Mouse (Mus musculus) thymus, postnatal 10 days (tissue): ENCODE data around the gene Hk2.

ENCODE experiments used
- DNase-seq, 2 experiments: peaks; one replicate each; pipeline ENCODE4 v3.0.0; 2021; ENCODE audit warnings: low spot score in 2 of 2

Gene Hk2

DNA sequence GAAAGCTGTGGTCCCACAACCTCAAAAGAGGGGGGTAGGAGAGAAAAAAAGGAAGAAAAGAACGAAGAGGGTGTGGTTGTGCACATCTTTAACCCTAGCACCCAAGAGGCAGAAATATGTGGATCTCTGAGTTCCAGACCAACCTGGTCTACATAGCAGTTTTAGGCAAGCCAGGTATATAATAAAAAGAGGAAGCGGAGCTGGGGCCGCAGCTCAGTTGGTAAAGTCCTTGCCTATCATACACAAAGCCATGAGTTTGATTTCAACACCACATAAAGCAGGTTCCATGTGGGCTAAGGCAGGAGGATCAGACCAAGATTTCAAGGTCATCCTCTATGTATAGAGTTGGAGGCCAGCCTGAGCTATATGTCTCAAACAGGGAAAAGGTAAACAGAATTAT, 4.0 kb downstream of the Hk2 start:
- no peak for DNase-seq

DNA sequence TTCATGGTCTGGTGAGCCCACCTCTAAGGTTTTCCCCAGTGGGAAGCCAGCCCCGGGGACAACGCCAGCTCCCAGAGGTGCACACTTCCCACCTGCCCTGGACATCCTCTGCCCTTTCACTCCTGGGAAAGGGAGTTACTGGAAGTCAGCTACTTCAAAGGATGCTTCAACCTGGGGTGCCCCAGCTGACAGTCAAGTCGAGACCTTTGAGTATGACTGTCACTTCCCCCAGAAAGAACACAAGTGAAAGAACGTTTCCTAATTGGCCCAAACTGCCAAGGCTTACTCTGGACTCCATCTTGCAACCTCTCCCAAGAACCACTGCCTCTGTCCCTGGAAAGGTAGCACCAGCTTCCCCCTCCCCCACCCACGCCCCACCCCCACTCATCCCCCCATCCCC, 4.5 kb downstream of the Hk2 start:
- DNase-seq, result no peak

DNA sequence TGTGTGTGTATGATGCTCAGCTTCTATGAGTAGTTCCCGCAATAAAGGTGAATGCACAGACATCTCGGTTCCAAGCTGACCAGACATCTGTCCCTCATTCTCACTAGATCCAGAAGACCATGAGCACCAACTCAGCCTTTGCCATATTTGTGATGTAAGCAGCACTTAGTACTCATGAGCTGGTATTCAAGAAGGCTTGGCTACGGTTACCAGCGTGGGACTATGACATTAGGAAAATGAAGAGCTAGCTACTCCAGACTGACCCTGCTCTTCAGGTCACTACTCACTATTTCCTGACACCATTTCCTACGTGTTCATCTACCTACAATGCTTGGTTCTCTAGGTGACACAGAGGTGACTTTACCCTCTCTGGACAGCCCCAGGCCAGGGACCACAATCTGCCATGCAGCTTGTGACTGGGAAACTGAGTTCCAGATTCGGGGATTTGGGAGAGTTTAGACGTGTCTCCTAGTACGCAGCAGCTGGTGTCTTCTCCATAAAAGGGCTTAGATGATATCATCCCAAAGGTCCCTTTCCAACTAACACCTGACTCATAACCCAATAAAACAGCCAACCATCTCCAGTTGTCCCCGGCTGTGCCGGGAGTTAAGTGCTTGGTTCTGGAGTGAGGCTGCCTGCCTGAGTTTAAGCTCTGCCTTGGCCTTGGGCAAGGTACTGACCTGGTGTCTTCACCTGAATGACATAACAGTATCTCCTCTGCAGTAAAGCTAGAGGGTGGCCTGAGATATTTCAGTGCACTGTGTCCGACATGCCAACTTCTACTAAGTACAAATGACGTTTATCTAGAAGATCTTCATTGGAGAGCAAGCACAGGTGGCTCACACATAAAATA, 6.3 kb downstream of the Hk2 start:
- no peak for DNase-seq

DNA sequence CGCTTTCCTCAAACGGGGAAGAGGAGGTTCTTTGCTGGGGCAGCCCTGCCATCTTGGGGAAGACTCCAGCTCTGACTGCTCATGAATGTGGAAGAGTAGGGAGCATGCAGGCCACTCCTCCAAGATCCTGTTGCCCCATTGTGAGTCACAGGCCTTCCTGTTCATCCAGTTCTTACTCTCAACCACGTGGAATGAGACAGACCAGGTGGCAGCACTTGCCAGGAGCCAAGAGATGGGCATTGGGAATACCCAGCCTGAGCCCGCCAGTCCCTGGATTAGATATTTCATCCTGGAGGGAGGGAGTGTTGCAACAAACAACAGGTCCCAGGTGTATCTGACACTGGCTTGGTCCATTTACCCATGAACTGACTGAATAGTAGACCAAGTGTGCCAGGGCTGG, 7.6 kb downstream of the Hk2 start:
- no peak for DNase-seq

DNA sequence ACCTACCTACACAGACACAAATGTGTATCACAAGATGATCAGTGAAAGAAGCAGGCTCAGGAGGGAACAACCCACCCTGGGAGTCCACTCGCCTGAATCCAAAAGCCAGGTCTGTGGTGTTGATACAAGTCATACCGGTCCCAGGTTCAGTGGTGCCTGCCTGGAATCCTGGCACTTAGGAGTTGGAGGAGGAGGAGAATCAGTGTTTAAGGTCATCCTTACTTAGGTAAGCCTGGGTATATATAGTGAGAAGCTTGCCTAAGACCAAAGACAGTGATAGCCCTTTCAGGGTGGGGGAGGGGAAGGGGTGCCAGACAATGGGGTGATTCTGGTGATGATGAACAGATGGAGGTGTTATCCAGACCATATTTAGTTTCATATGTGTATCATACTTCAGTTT, 9.0 kb downstream of the Hk2 start:
- DNase-seq, result no peak

DNA sequence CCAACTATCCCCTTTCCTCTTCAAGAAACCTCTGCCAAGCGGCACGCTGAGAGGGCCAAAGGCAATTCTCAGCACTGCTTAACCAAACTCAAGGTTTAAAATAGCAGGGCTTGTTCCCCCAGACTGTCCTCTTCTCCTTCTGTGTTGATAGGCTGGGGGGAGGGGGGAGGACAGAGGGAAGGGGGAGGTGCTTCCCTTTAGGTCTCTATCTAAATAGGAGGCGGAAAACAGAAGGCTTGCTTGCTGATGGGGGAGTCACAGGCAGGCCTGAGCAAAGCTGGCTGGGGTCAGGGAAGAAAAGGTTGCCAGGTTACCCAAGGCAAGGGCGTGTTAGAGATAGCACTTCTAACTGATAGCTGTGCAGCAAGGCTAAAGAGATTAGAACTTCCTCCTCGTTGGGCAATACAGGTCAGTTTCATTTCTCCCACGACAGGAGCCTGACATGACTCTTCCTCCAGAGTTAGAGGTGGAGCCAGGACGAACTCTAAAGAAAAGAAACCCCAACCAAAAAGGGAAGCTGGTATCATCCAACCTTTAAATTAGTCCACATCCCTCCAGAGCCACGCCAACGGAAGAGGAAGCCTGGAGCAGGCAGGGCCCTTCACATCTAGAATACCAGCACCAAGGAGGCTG, 10.3 kb downstream of the Hk2 start:
- no peak for DNase-seq

DNA sequence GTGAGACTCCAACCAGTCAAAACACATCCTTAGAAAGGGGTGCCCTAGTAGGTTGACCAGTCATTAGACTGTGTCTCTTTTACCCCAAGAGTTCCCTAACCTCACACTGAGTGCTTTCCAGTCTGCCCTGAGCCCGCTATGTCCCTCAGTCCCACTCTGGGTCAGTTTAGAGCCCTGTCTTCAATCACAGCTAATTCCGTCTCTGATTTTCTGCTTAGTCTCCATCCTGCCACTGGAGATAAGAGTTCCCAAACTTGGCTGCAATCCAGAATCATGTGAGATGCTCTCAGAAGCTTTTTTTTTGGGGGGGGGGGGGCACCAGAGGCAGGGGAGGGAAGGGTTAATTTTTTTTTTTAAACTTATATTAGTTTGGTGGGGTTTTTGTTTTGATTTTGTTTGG, 11.5 kb downstream of the Hk2 start:
- no peak for DNase-seq

DNA sequence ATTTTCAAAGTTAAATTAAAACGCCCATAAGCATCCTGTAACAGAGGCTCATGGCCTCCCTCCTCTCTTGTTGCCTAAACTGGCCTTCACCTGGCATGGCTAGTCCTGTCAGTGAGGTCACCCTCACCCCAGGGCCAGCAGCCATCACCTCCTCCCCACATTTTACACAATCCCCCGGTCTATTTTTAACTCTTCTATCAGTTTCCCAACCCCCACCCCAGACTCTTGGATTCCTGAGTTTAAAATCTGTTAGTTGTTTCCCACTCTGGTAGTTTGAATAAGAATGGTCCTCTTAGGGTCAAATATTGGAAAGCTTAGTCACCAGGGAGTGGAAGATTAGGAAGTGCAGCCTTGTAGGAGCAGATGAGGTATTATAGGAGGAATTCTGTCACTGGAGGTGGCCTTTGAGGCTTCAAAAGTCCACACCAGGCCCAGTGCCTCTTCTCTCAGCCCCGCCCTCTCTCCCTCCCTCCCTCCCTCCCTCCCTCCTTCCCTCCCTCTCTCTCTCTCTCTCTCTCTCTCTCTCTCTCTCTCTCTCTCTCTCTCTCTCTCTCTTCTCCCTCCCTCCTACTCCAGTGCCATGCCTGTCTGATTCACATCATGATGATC, 13.4 kb downstream of the Hk2 start:
- DNase-seq, result no peak

DNA sequence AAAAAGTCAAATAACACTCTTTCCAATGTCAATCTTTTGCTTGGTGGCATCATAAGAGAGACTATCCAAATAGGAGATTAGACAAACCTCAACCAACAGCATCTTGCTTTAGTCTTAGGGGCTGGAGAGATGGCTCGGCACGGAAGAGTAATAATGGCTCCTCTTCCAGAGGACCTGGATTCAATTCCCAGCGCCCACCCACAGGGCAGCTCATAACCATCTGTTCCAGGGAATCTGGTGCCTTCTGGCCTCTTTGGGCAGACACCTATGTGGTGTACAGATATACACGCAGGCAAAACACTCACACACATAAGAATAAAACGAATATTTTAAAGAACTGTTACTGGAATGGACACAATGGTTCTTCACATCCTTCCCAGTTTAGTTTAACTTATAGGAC, 15.0 kb downstream of the Hk2 start:
- DNase-seq, result no peak

DNA sequence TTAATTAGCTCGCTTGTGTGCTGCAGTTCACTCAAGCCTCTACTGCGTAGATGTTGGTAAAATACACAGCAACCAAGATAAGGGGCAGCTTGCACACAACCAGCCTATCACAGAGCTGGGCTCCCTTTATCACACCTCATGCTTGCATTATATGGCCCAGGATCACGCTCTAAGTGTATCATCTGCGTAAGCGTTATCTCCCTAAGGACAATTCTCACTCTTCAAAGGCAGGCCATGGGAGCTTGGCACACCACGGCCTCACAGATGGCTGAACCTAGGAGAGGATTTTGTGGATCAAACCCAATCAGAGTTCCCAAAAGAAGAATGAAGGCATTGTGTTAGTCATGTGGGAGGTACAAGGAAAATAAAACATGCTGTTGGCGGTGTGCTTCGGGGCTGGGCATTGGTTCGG, 17.4 kb downstream of the Hk2 start:
- no peak for DNase-seq

DNA sequence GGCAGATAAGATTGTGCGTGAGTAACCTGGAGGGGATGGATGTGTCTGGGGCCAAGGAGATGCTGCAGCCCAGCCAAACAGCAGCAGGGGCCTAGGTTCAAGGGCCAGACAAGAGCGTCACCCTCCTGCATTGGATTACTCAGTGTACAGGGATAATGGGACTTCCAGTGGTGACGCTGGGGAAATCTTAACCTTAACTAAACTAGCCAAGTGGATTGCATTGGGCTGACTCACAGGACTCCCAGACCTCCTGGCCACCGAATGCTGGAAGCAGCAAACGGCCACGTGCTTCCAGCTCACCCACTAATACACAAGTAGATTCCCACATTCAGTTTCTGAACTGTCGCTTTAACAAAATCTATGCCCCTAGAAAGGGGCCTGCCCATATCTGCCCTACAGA, 18.0 kb downstream of the Hk2 start:
- DNase-seq, result no peak

DNA sequence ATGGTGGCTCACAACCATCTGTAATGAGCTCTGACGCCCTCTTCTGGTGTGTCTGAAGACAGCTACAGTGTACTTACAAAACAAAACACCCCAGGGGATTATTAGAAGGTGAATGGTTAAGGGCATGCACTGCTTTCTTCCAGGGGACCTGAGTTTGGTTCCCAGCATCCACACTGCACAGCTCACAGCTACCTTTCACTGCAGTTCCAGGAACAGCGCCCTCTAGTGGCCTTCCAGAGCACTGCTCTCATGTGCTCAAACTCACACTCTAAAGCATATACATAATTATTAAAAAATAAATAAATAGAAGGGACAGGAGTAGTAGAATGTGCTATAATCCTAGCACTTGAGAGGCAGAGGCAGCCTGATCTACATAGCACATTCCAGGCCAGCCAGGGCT, 18.9 kb downstream of the Hk2 start:
- no peak for DNase-seq

DNA sequence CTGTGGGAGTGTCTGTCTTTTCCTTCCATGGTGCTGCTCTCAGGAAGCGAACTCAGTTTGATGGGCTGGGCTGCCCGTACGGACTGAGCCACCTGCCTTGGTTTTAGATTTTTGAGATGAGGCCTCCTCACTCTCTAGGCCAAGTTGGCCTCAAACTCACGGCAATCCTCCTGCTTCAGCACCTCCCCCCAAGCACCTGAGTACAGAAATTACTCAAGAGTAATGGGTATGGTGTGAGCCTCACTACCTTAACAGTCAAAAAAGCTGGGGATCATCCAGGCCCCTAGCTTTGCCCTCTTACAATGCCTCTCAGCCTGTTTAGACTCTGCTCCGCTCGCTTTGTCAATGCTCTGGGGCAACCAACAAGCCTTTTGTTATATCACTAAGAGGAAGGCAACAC, 19.5 kb downstream of the Hk2 start:
- DNase-seq, result no peak

DNA sequence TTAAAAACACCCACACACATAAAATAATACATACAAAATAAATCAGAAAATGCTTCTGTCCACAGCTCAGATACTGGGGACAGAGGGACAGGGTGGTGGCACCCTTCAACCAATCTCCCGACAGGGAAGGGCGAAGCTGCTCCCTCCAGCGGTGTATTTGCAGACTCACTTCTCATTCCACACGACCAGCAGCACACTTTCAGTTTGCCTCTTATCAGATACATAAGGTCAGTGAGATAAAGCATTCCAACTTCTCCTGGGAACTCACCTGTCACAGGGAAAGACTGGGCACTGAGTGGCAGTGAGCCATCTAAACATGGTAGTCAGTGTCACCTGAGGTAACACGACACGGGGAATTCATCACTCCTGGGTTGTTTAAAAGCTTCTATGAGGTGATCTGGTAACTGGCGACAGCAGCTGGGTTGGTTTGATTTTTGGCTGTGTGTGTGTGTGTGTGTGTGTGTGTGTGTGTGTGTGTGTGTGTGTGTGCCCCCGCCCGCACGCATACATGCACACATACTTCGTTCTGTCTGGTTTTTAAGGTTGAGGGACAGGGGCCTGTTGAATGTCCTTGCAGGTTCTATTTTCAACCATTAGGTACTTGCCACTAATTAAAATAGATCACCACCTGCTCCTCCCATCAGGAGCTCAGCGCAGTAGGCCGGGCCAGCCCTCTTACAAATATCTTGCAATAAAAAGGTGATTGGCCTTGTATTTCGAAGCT, 20.5 kb downstream of the Hk2 start:
- DNase-seq, result no peak

DNA sequence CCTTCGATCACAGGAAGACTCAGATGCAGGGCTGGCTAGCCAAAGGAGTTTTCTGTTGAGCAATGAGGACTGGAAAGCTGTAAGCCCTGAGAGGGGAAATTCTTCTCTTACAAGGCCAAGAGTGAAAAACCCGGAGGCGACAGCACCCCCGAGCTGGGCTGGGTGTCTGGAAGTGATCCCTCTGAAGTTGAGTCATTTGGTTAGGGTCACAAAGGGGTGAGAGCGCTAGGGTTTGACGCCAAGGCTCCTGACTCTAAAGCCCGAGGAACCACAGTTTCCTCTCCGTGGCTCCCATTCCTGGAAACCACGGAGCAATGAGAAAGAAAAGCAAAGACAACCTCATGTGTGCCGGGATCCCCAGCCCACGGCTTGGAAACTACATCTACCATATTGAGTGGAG, 21.2 kb downstream of the Hk2 start:
- DNase-seq, result no peak

DNA sequence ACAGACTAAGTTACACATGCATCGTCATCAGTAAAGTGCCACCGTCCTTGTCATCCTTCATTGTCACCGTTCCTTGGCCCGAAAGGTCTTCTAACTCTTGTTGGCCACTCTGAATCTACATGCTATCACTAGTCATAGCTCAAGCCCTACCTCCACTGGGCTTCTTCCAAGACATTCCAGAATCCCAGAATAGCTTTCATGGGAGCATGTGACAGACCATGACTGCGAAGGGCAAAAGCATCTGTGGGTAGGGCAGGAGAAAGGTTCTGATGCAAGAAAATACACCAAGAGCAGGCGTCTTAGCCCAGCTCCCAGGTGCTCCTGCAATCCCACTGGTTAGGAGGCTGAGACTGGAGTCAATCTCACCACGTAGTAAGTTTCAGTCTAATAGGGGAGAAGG, 22.5 kb downstream of the Hk2 start:
- no peak for DNase-seq

DNA sequence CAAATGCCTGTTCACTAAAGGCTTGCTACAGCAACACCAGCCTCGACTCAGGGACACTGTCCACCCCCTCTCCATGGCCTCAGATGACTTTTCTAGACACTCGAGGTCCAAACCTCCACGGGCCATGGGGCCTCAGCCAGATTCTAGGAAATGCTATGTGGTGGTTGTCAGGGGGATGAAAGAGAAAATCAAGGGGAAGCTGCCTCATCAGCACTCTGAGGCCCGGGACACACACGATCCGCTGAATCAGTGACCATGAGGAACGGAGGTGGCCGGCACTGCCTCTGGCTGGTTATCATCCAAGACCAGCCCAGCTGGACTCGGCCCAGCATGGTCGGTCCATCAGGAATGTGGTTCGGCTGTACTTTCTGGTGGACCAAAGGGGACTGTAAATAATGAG, 23.2 kb downstream of the Hk2 start:
- DNase-seq, result no peak

DNA sequence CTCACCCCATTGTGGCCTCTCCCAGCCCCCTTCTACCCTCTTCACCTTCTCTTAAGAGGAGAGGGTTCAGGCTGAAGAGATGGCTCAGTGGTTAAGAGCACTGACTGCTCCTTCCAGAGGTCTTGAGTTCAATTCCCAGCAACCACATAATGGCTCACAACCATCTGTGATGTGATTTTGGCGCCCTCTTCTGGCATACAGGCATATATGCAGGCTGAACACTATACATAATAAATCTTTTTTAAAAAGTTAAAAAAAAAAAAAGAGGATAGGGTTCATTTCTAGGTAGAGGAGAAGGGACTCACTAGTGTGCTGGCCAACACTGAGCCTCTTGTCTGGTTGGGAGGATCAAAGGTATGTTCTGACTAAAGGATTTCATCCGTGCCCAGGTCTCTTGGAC, 24.2 kb downstream of the Hk2 start:
- peak in 1 of 2 experiments; percentile 17 for DNase-seq

DNA sequence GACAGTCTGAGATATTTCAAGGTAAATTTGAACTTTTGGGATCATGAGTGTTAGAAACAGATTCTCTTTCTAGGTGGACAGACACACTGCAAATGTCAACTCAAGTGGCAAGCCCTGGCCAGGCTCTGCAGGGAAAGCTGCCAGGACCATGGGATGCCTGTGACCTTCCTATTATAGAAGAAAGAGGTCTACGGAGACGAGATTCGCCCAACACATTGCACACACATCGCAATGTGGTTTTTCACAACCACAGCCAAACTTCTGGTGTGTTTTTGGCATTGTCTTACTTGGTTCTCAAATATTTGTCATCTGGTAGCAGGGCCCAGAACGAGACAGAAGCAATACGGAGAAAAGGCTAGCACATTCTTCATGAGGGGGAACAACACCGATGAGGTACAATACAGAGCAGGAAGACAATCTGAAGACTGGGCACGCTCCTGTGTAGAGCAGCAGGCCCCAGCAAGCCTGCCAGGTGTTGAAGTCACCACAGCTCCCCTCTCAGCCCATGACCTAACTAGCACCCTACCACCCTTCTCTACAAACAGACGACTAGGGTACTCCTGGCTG, 26.1 kb downstream of the Hk2 start:
- DNase-seq, result no peak

DNA sequence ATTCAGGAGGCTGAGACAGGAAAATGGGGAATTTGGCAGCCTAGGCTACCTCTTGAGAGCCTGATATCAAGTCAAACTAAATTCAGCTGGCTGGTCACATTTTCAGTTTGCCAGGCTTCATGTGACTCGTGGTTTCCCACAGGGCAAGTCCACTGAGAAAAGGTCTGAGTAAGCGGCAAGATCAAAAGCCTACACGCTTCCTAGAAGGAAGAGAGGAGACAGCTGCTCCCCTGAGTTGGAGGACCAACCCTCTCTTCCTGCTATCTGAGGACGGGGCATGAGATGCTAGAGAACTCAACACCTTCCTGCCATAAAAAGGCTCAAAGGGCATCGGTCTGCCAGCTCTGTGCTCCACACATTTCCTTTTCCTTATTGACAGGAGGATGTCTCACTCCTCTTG, 27.2 kb downstream of the Hk2 start:
- no peak for DNase-seq

DNA sequence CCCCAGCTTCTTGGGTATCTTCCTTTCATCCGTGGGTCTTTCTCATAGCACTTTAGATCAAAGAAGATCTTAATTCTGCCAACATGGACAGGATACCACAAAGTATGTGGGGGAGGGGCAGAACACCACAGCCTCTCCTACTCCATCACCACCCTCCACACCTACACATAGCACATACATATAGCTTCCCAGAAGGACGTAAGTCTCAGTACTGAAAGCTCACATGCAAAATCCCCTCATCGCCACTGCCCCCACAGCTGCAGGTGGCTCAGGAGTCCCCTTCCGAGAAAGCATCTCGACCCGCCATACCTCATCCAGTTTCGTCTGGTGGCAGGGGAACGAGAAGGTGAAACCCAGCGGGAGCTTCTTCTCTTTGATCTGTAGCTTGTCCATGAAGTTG, 29.7 kb downstream of the Hk2 start:
- DNase-seq, result no peak

DNA sequence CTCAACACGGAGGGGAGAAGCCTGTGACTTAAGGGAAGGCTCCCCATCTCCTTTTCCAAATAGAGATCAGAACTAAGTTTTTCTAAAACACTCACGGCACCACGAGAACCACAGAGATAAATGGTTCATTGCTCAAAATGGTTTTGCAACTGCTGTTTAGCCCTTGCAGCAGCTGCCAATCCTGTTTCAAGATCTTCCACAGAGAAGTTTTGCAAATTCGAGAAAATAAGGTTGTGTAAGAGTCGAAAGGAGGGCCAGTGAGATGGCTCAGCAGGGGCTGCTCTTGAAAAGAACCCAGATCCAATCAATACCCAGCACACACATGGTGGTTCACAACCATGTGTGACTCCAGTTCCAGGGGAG, 32.8 kb downstream of the Hk2 start:
- no peak for DNase-seq
